Mouse (Mus musculus) E14TG2a.4 (cell line): ENCODE data around the gene Mcur1.

ENCODE experiments used
- H3K27me3 ChIP-seq: 2 replicates; pipeline ENCODE4 v1.6.1; 2014; ENCODE audit warnings: low read length, control low read depth; ENCODE audit not compliant: insufficient read depth
- H3K36me3 ChIP-seq: 2 replicates; pipeline ENCODE4 v1.6.1; 2014; ENCODE audit warnings: low read length, control low read depth; ENCODE audit not compliant: insufficient read depth
- H3K4me1 ChIP-seq: replicated peaks from 2 replicates; pipeline ENCODE4 v1.6.1; 2014; ENCODE audit warnings: low read depth, low read length, control low read depth
- H3K4me3 ChIP-seq: replicated peaks from 2 replicates; pipeline ENCODE4 v1.5.1; 2014; ENCODE audit warnings: mild to moderate bottlenecking, low read length
- H3K9me3 ChIP-seq: 2 replicates; pipeline ENCODE4 v1.6.1; 2014; ENCODE audit warnings: low read length, control low read depth
- CTCF ChIP-seq: conservative IDR thresholded peaks from 2 replicates; pipeline ENCODE4 v1.5.1; 2014; ENCODE audit warnings: low read length
- NANOG ChIP-seq: IDR thresholded peaks from 2 replicates; pipeline ENCODE4 v1.6.1; 2014; ENCODE audit warnings: borderline replicate concordance, low read length, mixed read lengths
- POU5F1 ChIP-seq: IDR thresholded peaks from 2 replicates; pipeline ENCODE4 v1.6.1; 2014; ENCODE audit warnings: low read length, borderline replicate concordance

Gene Mcur1

GRCm38 (mm10) chr13:43499731-43500482, 60.1 kb downstream of the Mcur1 start:
- no peak overlapping the region for H3K4me3 ChIP-seq
- no peaks in the 10 kb centered on the region for H3K36me3 ChIP-seq
- H3K27me3 ChIP-seq: no peaks in the 10 kb centered on the region
- TF ChIP-seq NANOG (no peak), CTCF (no peak), POU5F1 (no peak)
- H3K4me1 ChIP-seq: peaks cover 61% of the 10 kb centered on the region
- H3K9me3 ChIP-seq: peaks cover 6% of the 10 kb centered on the region

- no peak overlapping the region for H3K4me3 ChIP-seq
- TF ChIP-seq POU5F1 (no peak), CTCF (no peak), NANOG (no peak)
- H3K27me3 ChIP-seq: no peaks in the 10 kb centered on the region
- H3K36me3 ChIP-seq: no peaks in the 10 kb centered on the region
- peaks cover 6% of the 10 kb centered on the region for H3K9me3 ChIP-seq
- peaks cover 56% of the 10 kb centered on the region for H3K4me1 ChIP-seq
Measured at GRCm38 (mm10) chr13:43498849-43499248, 61.1 kb downstream of the Mcur1 start.

DNA sequence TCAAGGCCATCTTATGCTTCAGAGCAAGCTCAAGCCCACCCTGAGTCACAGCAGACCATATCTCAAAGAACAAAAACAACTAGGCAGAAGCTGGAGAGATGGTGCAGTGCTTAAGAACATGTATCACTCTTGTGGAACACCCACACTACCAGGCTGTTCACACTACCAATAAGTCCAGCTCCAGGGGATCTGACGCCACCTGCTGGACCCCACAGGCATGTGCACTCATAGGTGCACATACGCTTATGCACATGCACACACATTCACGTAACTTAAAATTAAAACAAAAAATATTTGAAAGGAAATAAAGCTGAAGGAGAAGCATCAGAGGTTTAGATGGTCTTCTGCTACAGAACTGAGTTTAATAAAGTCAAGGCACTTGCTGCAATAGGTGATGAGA, 62.2 kb downstream of the Mcur1 start:
- H3K4me1 ChIP-seq: peaks cover 54% of the 10 kb centered on the region
- H3K9me3 ChIP-seq: peaks cover 6% of the 10 kb centered on the region
- H3K4me3 ChIP-seq: no peak overlapping the region
- peak; percentile 24 for TF ChIP-seq CTCF
- no peak for TF ChIP-seq POU5F1
- no peak for TF ChIP-seq NANOG
- H3K36me3 ChIP-seq: no peaks in the 10 kb centered on the region
- peaks cover 2% of the 10 kb centered on the region; the same call in 1 of the 2 replicates for H3K27me3 ChIP-seq

DNA sequence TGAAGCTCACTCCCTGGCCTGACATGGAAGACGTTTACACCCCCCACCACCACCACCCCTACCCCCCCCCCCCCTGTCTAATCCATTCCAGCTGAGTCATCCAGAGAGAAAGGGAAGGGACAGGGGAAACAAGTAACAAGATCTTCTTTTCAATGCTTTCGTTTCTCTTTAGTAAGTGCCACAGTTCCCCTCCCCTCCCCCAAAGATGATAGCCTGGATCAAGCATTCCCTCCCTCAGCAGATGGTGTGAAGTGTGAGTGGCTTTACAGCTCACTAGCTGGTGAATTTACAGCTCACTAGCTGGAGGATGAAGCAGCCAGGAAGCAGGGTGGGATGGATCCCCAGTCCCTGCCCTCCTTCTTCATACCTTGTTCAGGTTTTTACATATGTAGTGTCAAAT, 63.3 kb downstream of the Mcur1 start:
- Histone ChIP-seq H3K9me3 (peaks cover 6% of the 10 kb centered on the region), H3K36me3 (no peaks in the 10 kb centered on the region), H3K27me3 (peaks cover 9% of the 10 kb centered on the region), H3K4me1 (peaks cover 48% of the 10 kb centered on the region), H3K4me3 (no peak overlapping the region)
- TF ChIP-seq NANOG (no peak), POU5F1 (no peak), CTCF (no peak)

- Histone ChIP-seq H3K4me3 (no peak overlapping the region), H3K36me3 (no peaks in the 10 kb centered on the region), H3K27me3 (peaks cover 11% of the 10 kb centered on the region), H3K9me3 (peaks cover 9% of the 10 kb centered on the region), H3K4me1 (peaks cover 38% of the 10 kb centered on the region)
- no peak for TF ChIP-seq CTCF
- TF ChIP-seq NANOG: no peak
- TF ChIP-seq POU5F1: no peak
Measured at GRCm38 (mm10) chr13:43495645-43496044, 64.3 kb downstream of the Mcur1 start.

GRCm38 (mm10) chr13:43493725-43494124, 66.3 kb downstream of the Mcur1 start:
- no peak overlapping the region for H3K4me3 ChIP-seq
- peaks cover 10% of the 10 kb centered on the region for H3K9me3 ChIP-seq
- TF ChIP-seq NANOG (no peak), POU5F1 (no peak), CTCF (no peak)
- H3K36me3 ChIP-seq: no peaks in the 10 kb centered on the region
- peaks cover 31% of the 10 kb centered on the region for H3K4me1 ChIP-seq
- H3K27me3 ChIP-seq: peaks cover 11% of the 10 kb centered on the region

- Histone ChIP-seq H3K4me3 (no peak overlapping the region), H3K9me3 (peaks cover 10% of the 10 kb centered on the region), H3K36me3 (no peaks in the 10 kb centered on the region), H3K4me1 (peaks cover 34% of the 10 kb centered on the region), H3K27me3 (peaks cover 11% of the 10 kb centered on the region)
- TF ChIP-seq CTCF: no peak
- TF ChIP-seq NANOG: no peak
- no peak for TF ChIP-seq POU5F1
Measured at GRCm38 (mm10) chr13:43493058-43493481, 66.9 kb downstream of the Mcur1 start.
